Mouse (Mus musculus) limb, embryonic 11.5 days (tissue): Measurements from ENCODE around the gene Gk. TPM values are rescaled to one million over a fixed set of nuclear protein-coding genes. Genes with fewer than 3 reads are reported as not detected.

Experiments used
- ATAC-seq: fragments of 200-750 bp; cut with Nextera tagmentation; 2 replicates; pipeline ENCODE4 v1.8.0; 2017; ENCODE audit warnings: low read depth; ENCODE audit not compliant: insufficient number of reproducible peaks, low FRiP score, low TSS enrichment
- DNase-seq: peaks from one replicate; pipeline ENCODE4 v3.0.0-alpha.2; 2015; ENCODE audit warnings: low spot score
- H3K27ac ChIP-seq: fragments of 300-500 bp; sonication (generic); replicated peaks from 2 replicates; pipeline ENCODE4 v1.5.1; 2014; ENCODE audit warnings: low read depth, mild to moderate bottlenecking, low read length
- H3K27me3 ChIP-seq: fragments of 300-500 bp; sonication (generic); 2 replicates; pipeline ENCODE4 v1.6.1; 2014; ENCODE audit warnings: mild to moderate bottlenecking, low read length, mixed read lengths; ENCODE audit not compliant: control insufficient read depth, insufficient read depth
- H3K36me3 ChIP-seq: fragments of 300-500 bp; sonication (generic); 2 replicates; pipeline ENCODE4 v1.6.1; 2014; ENCODE audit warnings: mild to moderate bottlenecking, low read length, moderate library complexity, mixed read lengths; ENCODE audit not compliant: control insufficient read depth, insufficient read depth
- H3K4me1 ChIP-seq: fragments of 300-500 bp; sonication (generic); 2 replicates; pipeline ENCODE4 v1.6.1; 2014; ENCODE audit warnings: low read length, mixed read lengths; ENCODE audit not compliant: control insufficient read depth, insufficient read depth
- H3K4me2 ChIP-seq: fragments of 300-500 bp; sonication (generic); 2 replicates; pipeline ENCODE4 v1.6.1; 2014; ENCODE audit warnings: low read depth, mild to moderate bottlenecking, moderate library complexity; ENCODE audit not compliant: severe bottlenecking
- H3K4me3 ChIP-seq: fragments of 300-500 bp; sonication (generic); 2 replicates; pipeline ENCODE4 v1.5.1; 2014; ENCODE audit warnings: low read depth, low read length
- H3K9ac ChIP-seq: fragments of 300-500 bp; sonication (generic); 2 replicates; pipeline ENCODE4 v1.6.1; 2014; ENCODE audit warnings: mild to moderate bottlenecking, low read length
- H3K9me3 ChIP-seq: fragments of 300-500 bp; sonication (generic); 2 replicates; pipeline ENCODE4 v1.6.1; 2016; ENCODE audit warnings: low read length; ENCODE audit not compliant: control insufficient read depth
- WGBS: fragments of 180-500 bp; shearing (Covaris S2); extraction: QIAGEN DNeasy Blood & Tissue Kit; methylation state at CpG from one replicate; pipeline ENCODE4 v1.1.7; 2014; 5-methylcytosine and 5-hydroxymethylcytosine counted together
- polyA plus RNA-seq: library from polyadenylated mRNA; unstranded; fragments of >200 nt; fragmentation: Nextera tagmentation; extraction: Ambion mirVana; gene quantifications from 2 replicates; pipeline ENCODE4 v1.2.1, GENCODE M21; 2014

Gene Gk
- polyA plus RNA-seq, 1 experiment from 2014 or later = 5.7 TPM

- ATAC-seq = no peak
Measured at GRCm38 (mm10) chrX:85683723-85684122, 92.9 kb downstream of the Gk start.

DNA sequence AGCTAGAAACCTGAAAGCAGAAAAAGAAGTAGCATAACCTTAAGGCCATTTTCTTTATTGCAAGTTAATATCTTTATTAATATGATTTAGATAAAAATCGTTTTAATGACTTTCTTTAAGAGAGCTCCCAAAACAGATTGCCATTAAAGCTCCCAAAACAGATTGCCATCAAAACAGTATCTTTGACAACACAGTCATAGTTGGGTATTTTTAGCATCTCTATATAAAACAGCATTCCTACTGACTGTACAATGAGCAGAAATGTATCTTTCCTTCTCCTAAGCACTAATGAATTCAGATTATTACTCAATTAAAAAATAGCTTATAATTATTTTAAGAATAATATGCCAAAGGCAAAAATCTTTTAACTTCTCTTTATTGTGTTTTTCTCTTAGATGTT, 94.5 kb downstream of the Gk start:
- Histone ChIP-seq H3K4me1 (no peaks in the 10 kb centered on the region), H3K4me2 (no peak overlapping the region), H3K27ac (no peak overlapping the region), H3K4me3 (no peak overlapping the region), H3K9me3 (no peaks in the 10 kb centered on the region), H3K36me3 (no peaks in the 10 kb centered on the region), H3K27me3 (no peaks in the 10 kb centered on the region), H3K9ac (no peak overlapping the region)
- WGBS = 64% methylated on average over 1 of the region's 1 CpGs
- ATAC-seq (no peak), DNase-seq (no peak)

More at GRCm38 (mm10) chrX:85683723-85684122, 92.9 kb downstream of the Gk start:
- no peak overlapping the region for H3K4me3 ChIP-seq
- WGBS = 35% methylated on average over 2 of the region's 2 CpGs
- no peaks in the 10 kb centered on the region for H3K9me3 ChIP-seq
- DNase-seq = no peak
- H3K27ac ChIP-seq = no peak overlapping the region
- no peak overlapping the region for H3K4me2 ChIP-seq
- no peaks in the 10 kb centered on the region for H3K27me3 ChIP-seq
- no peak overlapping the region for H3K9ac ChIP-seq
- no peaks in the 10 kb centered on the region for H3K36me3 ChIP-seq
- no peaks in the 10 kb centered on the region for H3K4me1 ChIP-seq

DNA sequence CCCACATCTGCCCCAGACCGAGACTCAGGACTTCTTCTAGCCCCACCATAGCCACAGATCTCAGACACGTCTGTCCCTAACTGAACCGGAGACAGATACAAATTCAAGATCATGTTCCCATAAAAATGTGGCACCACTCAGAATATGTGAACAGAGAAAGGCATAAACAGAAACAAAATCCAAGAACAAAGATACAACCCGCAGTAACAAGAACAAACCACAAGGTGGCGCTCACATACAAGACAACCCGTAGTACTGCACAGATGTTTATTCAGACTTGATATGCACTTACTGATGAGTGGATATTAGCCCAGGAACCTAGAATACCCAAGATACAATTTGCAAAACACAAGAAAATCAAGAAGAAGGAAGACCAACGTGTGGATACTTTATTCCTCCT, 99.8 kb downstream of the Gk start:
- H3K4me2 ChIP-seq = no peak overlapping the region
- H3K27ac ChIP-seq = no peak overlapping the region
- ATAC-seq (no peak), DNase-seq (peak; percentile 59)
- no peaks in the 10 kb centered on the region for H3K27me3 ChIP-seq
- H3K4me1 ChIP-seq = no peaks in the 10 kb centered on the region
- no peaks in the 10 kb centered on the region for H3K36me3 ChIP-seq
- no peak overlapping the region for H3K4me3 ChIP-seq
- H3K9ac ChIP-seq = no peak overlapping the region
- H3K9me3 ChIP-seq = no peaks in the 10 kb centered on the region
- WGBS = 23% methylated on average over 7 of the region's 7 CpGs

Other genes starting within 250 kb of the Gk start
- gene Tab3, start 202.8 kb downstream of the Gk start, polyA plus RNA-seq = 3.9 and 4.2 TPM in 2 replicates
- 0.09 TPM in 1 of 2 replicates, not detected in the other for gene 5430427O19Rik, start 93.5 kb upstream of the Gk start, polyA plus RNA-seq